Mouse (Mus musculus) olfactory bulb, adult 2 months (tissue): ENCODE data around the gene Rlim. TPM values are rescaled to one million over a fixed set of nuclear protein-coding genes. Genes with fewer than 3 reads are reported as not detected.

Source experiments
- H3K27ac ChIP-seq: fragments of 200-500 bp; 2 replicates; pipeline ENCODE4 v1.5.1; 2012; ENCODE audit warnings: low read depth, low read length; ENCODE audit not compliant: insufficient read depth
- H3K4me1 ChIP-seq: fragments of 200-500 bp; 2 replicates; pipeline ENCODE4 v1.6.1; 2012; ENCODE audit warnings: low read length; ENCODE audit not compliant: control insufficient read depth, insufficient read depth
- H3K4me3 ChIP-seq: fragments of 200-500 bp; 2 replicates; pipeline ENCODE4 v1.5.1; 2012; ENCODE audit warnings: mild to moderate bottlenecking, low read depth, low read length, moderate library complexity; ENCODE audit not compliant: insufficient read depth
- CTCF ChIP-seq: fragments of 200-500 bp; IDR thresholded peaks from 2 replicates; pipeline ENCODE4 v1.5.1; 2012; ENCODE audit warnings: low read depth, mild to moderate bottlenecking, low read length, moderate library complexity; ENCODE audit not compliant: insufficient read depth
- POLR2A ChIP-seq: fragments of 200-500 bp; IDR thresholded peaks from 2 replicates; pipeline ENCODE4 v1.6.1; 2012; ENCODE audit warnings: mild to moderate bottlenecking, low read depth, low read length, moderate library complexity; ENCODE audit not compliant: insufficient read depth
- WGBS: fragments of 180-500 bp; shearing (Covaris S2); methylation state at CpG from one replicate; pipeline ENCODE4 v1.1.7; 2018; 5-methylcytosine and 5-hydroxymethylcytosine counted together
- polyA plus RNA-seq: library from polyadenylated mRNA; stranded (reverse); fragments of >200 nt; gene quantifications from 2 replicates; pipeline ENCODE4 v1.2.4, GENCODE M21; 2012; ENCODE audit warnings: low replicate concordance; ENCODE audit not compliant: missing spikeins, insufficient read depth, insufficient read length

Rlim gene
- not detected in 2 replicates for polyA plus RNA-seq

DNA sequence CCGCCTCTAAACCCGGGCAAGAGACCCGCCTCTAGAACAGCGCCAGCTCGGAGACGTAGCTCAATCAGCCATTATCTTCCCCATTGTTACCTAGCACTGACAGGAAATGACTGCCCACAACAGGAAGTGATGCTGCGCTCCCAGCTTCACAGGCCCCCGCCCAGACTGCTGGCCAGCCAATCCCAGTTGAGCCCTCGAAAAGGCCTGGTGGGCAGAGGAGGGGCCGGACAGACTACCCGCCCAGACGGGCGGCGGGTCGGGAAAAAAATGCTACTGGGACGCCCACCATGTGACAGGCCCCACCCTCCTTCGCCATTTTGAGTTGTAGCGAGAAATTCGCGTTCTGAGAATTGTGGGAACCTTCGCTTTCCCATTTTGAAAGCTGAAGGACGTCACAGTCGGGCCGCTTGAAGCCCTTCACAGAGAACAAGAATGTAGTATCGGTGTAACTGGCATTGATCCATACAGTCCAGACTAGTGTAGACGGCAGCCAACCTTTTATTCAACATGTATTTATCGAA lies at the start of gene Rlim:
TSS of gene Rlim (minus strand) at position 116 of the 521 bp plus-strand sequence.
- TF ChIP-seq POLR2A (no peak), CTCF (no peak)
- WGBS: 20% methylated on average over 27 of the region's 27 CpGs
- no peaks in the 10 kb centered on the region for H3K4me1 ChIP-seq

DNA sequence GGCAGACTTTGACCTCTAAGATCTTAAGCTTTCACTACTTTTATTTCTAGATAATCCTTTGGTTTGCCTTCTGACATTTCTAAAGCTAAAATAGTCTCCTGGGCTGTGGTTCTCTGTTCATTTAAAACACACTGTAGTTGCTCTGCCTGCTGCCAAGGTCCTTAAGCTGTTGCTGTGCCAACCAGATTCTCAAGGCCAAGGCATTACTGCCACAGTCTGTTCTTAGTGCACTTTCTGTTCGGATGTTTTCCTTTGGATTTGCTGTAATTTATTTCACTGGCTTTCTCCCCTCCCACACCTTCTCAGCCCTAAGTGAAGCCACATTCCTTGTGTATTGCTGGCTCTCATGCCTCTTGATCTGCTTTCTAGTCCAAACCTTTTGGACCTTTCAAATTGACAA lies 36.1 kb upstream of the Rlim start:
- TF ChIP-seq CTCF (no peak), POLR2A (no peak)
- Histone ChIP-seq H3K4me3 (no peak overlapping the region), H3K4me1 (no peaks in the 10 kb centered on the region), H3K27ac (no peak overlapping the region)
- WGBS: 19% methylated on average over 1 of the region's 1 CpGs

More for the DNA sequence above, at the start of gene Rlim:
- H3K27ac ChIP-seq: peak within 1 kb of the TSS; percentile 95
- H3K4me3 ChIP-seq: peak within 1 kb of the TSS; percentile 91

DNA sequence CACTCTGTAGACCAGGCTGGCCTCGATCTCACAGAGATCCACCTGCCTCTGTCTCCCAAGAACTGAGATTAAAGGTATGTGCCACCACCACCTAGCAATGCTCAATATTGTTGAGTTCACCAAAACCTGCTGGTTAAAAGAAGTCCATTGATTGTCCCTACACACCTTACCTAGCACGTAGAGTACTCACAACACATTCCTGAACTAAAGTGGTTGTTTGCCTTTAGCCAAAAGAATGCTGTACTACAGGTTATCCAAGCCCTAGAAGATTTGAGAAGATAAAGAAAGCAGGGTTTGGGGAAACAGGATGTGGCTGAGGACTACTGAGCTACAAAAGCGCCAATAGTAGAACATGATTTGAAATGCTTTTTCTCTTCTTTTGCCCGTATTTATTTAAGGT lies 34.0 kb upstream of the Rlim start:
- TF ChIP-seq POLR2A (no peak), CTCF (no peak)
- WGBS: 91% methylated on average over 4 of the region's 4 CpGs
- no peak overlapping the region for H3K4me3 ChIP-seq
- H3K27ac ChIP-seq: no peak overlapping the region
- H3K4me1 ChIP-seq: no peaks in the 10 kb centered on the region

DNA sequence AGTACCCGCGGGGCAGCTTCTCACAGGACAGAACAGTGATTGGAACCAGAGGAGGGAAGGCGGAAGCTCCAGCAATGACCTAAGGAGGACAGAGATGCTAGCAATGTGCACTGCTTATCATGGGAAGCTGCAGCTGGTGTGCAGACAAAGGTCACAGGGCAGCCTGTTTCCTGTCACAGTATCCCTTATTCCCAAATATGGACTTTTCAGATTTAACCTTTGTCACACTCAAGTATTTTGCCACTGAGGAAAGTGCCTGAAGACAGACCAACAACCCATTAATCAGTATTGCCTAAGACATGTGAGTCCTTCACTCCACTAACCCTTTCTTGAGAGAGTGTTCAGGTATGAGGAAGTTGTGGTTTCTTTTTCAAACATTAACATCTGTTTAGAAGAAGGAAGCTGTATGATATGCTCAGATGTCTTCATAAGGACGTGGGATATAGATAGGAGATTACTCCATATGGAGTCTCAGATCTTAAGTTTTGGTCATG lies 32.3 kb upstream of the Rlim start:
- H3K27ac ChIP-seq: no peak overlapping the region
- no peak for TF ChIP-seq CTCF
- TF ChIP-seq POLR2A: no peak
- WGBS: 72% methylated on average over 4 of the region's 4 CpGs
- no peaks in the 10 kb centered on the region for H3K4me1 ChIP-seq
- H3K4me3 ChIP-seq: no peak overlapping the region

DNA sequence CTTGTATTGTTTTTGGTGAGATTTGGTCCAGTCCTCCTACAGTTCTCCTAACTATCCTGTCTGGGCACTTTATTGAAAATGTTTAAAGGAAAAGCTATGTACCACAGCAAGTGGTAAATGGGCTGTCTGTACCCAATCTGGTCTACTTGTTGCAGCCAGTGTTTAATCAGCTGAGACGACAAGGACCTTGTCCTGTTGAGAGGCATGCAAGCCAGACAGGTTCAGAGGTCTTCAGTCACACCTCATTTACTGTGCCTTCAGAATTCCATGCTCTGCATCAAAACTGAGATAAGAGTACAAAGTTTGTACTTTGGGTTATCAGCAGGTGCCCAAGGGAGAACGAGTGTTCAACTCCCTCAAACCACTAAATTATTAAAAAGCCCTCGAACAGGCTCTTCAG lies 13.7 kb upstream of the Rlim start:
- Histone ChIP-seq H3K27ac (no peak overlapping the region), H3K4me3 (no peak overlapping the region), H3K4me1 (no peaks in the 10 kb centered on the region)
- TF ChIP-seq POLR2A (no peak), CTCF (no peak)
- 84% methylated on average over 3 of the region's 3 CpGs for WGBS

DNA sequence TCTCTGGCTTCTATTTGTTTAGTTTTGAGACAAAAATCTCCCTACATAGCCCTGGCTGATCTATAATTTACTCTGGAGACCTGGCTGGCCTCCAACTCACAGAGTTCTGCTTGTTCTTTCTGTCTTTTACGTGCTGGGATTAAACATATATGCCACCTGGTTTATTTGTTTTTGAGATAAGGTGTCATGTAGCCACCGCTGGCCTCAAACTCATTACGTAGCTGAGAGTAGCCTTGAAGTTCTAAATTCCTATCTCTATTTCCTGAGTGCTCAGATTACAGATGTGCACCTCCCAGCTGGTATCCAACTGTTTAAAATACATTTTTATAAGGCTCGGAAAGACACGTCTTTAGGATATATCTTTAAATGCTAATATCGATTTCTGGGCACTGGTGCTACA lies 12.8 kb upstream of the Rlim start:
- TF ChIP-seq CTCF (no peak), POLR2A (no peak)
- H3K4me1 ChIP-seq: no peaks in the 10 kb centered on the region
- H3K27ac ChIP-seq: no peak overlapping the region
- 83% methylated on average over 6 of the region's 6 CpGs for WGBS
- H3K4me3 ChIP-seq: no peak overlapping the region

DNA sequence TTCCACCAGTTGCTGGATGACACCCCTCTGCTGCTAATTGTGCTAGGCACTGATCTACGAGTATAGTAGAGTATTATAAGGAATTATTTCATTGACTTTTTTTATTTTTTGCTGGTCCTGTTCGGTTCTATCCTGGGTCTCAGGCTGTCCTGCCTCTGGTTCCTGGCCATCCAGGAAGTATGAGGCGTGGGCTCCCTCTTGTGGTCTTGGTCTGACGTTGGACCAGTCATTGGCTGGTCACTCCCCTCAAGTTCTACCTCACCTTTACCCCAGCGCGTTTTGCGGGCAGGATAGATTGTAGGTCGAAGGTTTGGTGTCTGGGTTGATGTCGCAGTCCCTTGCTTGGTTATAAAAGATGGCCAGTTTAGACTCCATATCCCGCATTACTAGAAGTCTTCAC lies 10.6 kb upstream of the Rlim start:
- no peak for TF ChIP-seq CTCF
- TF ChIP-seq POLR2A: no peak
- Histone ChIP-seq H3K4me3 (no peak overlapping the region), H3K4me1 (no peaks in the 10 kb centered on the region), H3K27ac (no peak overlapping the region)
- WGBS: 43% methylated on average over 10 of the region's 10 CpGs

DNA sequence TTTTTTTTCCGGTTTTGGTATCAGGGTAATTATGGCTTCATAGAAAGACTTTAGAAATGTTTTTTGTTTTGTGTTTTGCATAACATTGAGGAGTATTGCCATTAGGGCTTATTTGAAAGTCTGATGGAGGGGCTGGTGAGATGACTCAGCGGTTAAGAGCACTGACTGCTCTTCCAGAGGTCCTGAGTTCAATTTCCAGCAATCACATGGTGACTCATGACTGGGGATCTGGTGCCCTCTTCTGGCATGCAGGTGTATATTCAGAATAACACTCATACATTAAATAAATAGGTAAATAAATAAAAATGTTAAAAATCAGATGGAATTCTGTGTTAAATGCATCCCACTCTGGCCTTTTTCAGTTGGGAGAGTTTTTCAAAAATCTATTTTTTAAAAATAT lies 9.3 kb upstream of the Rlim start:
- WGBS: 72% methylated on average over 2 of the region's 2 CpGs
- Histone ChIP-seq H3K4me3 (no peak overlapping the region), H3K27ac (no peak overlapping the region), H3K4me1 (no peaks in the 10 kb centered on the region)
- TF ChIP-seq POLR2A (no peak), CTCF (no peak)

DNA sequence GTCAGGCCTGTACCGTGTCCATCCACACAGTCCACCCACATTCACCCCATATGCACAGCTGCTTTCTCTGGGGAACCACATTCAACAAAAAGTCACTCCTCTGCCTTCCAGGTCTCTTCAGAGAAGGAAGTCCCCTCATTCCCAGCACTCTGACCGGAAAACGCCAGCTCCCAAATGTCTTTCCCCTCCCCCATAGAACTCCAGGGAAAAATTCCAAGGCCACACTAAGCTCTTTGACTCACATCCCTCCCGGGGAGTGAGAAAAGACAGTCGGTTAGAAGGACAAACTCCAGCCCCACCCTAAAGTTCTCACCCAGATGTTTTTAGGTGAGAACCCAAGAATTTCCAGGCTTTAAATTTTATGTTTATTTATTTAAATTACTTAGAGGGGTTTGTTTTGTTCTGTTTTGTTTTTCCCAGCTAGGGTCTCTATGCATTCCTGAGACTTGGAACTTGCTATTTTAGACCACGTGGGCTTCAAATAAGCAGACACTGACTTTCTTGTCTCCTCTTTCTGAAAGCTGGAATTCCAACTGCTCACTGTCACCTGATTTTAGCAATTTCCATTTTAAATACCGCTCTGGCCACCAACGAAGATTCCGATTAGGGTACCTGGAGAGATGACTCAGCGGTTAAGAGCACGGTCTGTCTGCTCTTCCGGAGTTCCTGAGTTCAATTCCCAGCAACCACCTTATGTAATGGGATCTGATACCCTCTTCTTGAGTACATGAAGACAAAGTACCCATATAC lies 6.3 kb upstream of the Rlim start:
- H3K4me3 ChIP-seq: no peak overlapping the region
- 45% methylated on average over 12 of the region's 12 CpGs for WGBS
- TF ChIP-seq CTCF: no peak
- TF ChIP-seq POLR2A: no peak

More for the DNA sequence above, 6.3 kb upstream of the Rlim start:
- H3K4me1 ChIP-seq: no peaks in the 10 kb centered on the region
- no peak overlapping the region for H3K27ac ChIP-seq
